Mouse (Mus musculus) frontal cortex, postnatal 25 days (tissue): ENCODE data around the gene Olfr51.
"Not testable (repeated sequence)": the region's sequence is repeated elsewhere in the genome, so short reads cannot be mapped to it uniquely, and the experiment has no call there.

Experiments used
- DNase-seq, 2 experiments: peaks; one replicate each; pipeline ENCODE4 v3.0.0; 2022; ENCODE audit warnings: low spot score in 2 of 2

Olfr51 gene

GRCm38 (mm10) chr11:51003296-51003695 is at the start of gene Olfr51:
TSS of gene Olfr51 (plus strand) at chr11:51003596.
- no peak for DNase-seq

GRCm38 (mm10) chr11:50953665-50954064 is 49.7 kb upstream of the Olfr51 start, which contains the start of gene Prop1:
TSS of gene Prop1 (minus strand) at chr11:50953765.
- DNase-seq = no peak

DNA sequence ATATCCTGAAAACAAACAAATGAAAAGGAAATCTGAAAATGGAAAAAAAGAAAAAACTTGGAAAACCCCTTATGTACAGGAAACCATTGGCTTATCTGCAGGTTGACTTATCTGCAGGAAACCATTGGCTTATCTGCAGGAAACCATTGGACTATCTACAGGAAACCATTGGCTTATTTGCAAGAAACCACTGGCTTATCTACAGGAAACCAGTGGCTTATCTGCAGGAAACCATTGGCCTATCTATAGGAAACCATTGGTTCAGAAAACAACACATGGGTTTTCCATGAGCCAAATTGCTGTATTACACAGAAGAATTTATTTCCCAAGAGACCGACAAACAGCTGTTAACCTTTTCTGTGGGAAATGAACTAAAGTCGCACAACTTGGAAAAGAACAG is 38.5 kb upstream of the Olfr51 start:
- DNase-seq = no peak

- DNase-seq = no peak
Measured at GRCm38 (mm10) chr11:50966230-50966629, 37.2 kb upstream of the Olfr51 start, which contains the start of gene Olfr1378. TSS of gene Olfr1378 (plus strand) at chr11:50966530.

DNA sequence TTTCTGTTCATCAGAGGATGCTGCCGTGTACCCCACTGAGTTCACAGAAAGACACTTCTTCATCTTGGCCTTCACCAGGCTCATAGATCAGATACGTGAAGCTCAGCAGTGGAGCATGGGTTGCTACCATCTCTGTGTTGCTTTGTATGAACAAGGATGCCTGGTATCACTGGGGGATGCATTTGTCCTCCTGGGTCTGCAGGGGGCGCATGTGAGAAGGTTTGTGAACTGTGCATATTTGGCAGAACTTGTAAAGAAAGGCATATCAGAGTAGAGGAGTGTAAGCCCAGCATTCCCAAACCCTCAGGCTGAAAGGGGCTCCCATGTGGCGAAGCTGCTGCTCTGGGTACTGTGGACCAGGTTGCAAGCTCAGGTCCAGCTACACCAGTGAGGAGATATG is 26.2 kb upstream of the Olfr51 start:
- no peak for DNase-seq

- no peak for DNase-seq
Measured at GRCm38 (mm10) chr11:50981667-50982066, 21.7 kb upstream of the Olfr51 start, which contains the start of gene Olfr1377. TSS of gene Olfr1377 (plus strand) at chr11:50981967.

DNA sequence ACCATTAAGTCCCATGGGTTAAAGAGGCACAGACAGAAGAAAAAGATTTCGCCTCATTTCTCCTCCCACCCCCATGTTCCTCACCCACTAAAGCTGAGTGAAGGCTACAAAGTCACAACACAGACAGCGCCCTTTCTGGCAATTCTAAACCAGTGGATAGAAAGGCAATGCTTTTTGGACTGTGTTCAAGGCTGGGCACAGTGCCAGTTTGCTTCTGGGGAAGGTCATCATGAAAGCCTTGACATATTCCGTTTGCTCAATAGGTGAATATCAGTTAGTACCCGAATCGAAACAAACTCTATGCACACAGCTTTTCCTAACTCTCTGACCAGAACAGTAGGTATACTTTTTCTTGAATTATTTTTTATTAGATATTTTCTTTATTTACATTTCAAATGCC is 8.4 kb downstream of the Olfr51 start:
- DNase-seq = no peak

DNA sequence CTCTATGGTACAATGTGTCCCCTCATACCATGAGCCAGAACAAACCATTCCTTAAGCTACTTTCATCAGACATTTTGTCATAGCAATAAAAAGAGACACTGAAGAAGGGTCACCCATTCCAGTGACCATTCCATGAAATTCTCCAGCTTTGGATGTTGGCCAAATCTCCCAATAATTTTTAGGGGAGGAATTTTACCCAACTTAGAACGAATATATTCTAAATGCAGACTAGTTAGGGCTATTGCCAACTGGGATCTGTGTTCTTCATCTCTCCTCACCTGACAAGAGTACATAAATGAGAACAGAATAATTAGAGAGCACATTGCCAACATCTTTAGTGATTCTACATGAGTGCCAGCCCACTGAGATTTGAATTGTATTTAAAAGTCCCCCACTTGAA is 10.5 kb downstream of the Olfr51 start, which contains the start of gene Olfr54:
TSS of gene Olfr54 (plus strand) at position 301 of the 400 bp plus-strand sequence.
- no peak for DNase-seq

DNA sequence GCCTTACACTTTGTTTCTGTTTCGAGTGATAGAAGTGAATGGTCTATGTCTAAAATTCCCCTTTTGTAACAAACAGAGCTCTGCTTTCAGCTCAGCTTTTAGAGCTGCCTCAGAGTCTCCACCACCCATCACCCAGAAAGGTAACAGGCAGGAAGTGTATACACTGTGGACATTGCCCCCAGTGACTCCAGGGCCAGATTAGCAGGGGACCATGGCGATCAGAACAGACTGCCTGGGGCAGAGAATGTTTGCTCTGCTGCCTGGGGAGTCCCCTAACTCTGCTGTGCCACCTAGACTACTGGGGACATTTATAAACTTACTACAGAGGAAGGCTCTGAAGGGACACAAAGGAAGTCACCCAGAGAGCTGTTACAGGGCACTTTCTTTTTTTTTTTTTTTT is 12.9 kb downstream of the Olfr51 start:
- DNase-seq = no peak

- DNase-seq = not testable (repeated sequence)
Measured at GRCm38 (mm10) chr11:51026811-51027210, 23.4 kb downstream of the Olfr51 start.

DNA sequence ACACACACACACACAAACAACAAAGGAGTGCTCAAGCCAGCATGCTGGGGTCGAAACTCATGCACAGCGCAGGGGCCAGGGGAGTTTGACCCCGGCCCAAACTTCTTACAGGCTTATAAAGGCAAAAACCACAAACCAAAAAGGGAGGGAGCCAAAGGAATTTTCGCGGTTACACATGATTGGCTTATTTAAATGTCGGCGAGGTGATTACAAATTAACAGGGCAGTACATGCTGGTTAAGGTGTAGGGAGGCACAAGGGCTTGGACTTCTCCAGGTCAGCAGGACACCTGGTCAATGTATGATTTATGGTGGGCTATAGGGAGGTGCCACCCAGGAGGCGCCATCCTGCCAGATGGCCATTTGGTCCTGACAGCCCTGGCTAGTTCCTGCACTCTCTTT is 26.0 kb downstream of the Olfr51 start:
- not testable (repeated sequence) for DNase-seq

DNA sequence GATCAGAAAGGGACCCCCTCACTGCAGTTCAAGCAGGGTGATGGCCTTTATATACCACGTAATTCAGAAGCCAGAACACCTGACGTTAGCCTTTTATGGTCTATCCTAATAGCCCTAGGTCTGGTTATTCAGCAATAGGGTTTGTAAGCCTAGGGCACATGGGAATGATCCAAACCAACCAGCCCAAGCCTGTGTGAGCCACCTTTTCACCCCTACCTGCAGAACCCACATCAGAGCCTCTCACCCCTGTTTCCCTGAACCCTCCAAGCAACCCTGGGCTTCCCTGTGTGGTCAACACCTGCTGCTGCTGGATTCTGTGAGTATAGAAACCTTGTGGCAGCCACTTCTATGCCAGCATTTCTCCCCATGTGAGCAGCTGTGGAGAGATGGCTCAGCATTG is 26.8 kb downstream of the Olfr51 start:
- DNase-seq = no peak

DNA sequence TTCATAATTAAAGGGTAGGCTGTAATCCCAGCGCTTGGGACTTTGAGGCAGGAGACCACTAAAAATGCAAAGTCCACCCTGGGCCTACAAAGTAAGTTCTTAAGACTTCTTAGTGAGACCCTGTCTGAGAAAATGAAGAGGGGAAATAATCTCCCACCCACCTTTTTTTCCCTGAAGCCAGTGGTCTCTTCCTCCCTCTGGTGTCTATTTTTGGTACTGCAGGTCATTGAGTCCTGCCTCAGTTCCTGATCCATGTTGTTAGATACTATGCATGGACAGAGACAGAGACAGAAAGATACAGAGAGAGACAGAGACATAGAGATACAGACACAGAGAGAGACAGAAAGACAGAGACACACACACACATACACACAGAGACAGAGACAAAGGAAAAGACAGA is 29.5 kb downstream of the Olfr51 start:
- DNase-seq = no peak

- DNase-seq = not testable (repeated sequence)
Measured at GRCm38 (mm10) chr11:51034141-51034540, 30.7 kb downstream of the Olfr51 start.

GRCm38 (mm10) chr11:51035951-51036350 is 32.6 kb downstream of the Olfr51 start:
- DNase-seq = no peak

- not testable (repeated sequence) for DNase-seq
Measured at GRCm38 (mm10) chr11:51044776-51045175, 41.4 kb downstream of the Olfr51 start.

DNA sequence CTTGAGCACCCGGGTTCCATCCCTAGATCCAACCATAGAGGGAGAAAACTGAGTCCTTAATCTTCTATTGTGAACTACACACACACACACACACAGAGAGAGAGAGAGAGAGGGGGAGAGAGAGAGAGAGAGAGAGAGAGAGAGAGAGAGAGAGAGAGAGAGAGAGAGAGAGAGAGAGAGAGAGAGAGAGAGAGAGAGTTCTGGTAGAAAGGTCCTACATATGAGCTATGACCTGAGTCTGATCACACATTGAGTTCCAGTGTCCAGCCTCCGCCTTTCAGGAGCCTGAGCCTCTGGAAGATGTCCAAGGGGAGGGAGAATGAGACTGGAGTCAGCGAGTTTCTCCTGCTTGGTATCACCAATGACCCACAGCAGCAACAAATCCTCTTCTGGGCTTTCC is 44.4 kb downstream of the Olfr51 start, which contains the start of gene Olfr1375:
TSS of gene Olfr1375 (plus strand) at position 301 of the 400 bp plus-strand sequence.
- not testable (repeated sequence) for DNase-seq

DNA sequence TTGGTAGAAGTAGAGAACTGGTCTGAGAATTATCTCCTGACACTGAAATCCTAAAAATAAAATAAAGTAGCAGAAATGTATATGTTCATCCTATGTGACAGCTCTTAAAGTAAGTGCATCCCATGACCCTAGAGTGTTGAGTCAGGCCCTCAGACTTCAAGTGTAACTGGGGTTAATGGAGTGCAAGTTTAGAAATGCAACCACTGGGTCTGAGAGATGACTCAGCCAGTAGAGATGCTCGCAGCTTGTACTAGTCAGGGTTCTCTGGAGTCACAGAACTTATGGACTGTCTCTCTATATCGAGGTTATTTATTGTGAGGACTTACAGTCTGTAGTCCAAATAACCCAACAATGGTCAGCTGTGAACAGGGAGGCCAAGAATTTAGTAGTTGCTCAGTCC is 48.3 kb downstream of the Olfr51 start:
- no peak for DNase-seq

- no peak for DNase-seq
Measured at GRCm38 (mm10) chr11:51053230-51053629, 49.8 kb downstream of the Olfr51 start.

DNA sequence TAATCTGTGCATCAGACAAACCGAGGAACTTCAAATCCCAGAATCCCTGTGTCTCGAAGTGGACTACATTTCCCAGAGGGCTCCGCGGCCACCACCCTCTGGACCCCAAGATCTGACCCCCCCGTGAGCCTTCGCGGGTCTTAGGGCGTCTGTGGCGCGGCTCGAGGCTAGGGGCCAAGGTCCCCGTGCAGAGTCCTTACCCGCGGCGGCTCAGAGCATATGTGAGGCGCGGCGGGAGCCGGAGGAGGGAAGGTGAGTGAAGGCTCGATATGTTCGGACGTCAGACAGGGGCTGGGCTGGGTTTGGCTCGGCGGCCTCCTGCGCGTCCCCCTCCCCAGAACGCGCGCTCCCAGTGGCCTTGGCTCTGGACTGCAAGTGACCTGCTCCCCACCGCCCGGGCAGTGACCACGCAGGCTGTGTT is 55.8 kb downstream of the Olfr51 start, which contains the start of gene Zfp354a:
TSS of gene Zfp354a (plus strand) at position 107 of the 421 bp plus-strand sequence.
- peak; percentile 53 to 62 for DNase-seq
